11 mouse cellular contexts compared by ENCODE assay signal in the genomic region with DNA sequence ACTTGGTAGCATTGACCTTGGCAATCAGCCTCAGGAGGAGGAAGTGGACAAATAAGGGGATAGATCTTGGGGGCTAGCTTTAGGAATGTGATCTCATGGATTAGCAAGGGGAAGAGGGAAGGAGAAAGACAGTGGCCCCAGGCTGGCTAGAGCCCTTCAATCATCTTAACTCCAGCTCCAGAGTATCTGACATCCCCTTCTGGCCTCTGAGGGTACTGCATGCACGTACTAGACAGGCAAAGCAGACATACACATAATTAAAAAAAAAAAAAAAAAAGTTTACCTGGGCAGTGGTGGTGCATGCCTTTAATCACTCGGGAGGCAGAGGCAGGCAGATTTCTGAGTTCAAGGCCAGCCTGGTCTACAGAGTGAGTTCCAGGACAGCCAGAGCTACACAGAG. TPM values are rescaled to one million over a fixed set of nuclear protein-coding genes. Genes with fewer than 3 reads are reported as not detected.
DNase-seq lines count a peak whose midpoint lies in the region; TF ChIP-seq lines count a peak whose summit lies in the region.
"Had no signal": no experiment of that assay in that cellular context is flagged by ENCODE, and none has a peak within 500 bp of the region (broad histone marks: within the 10 kb centered on the region; RNA-seq: fewer than 3 reads in every experiment).

No protein-coding gene starts in this region.

- peak; percentile 47 for DNase-seq in heart, postnatal 4 days
- no peak for DNase-seq in heart, embryonic 10.5 days (ENCODE audit: low spot score)
- peak; percentile 57 for DNase-seq in thymus, postnatal 0 days (ENCODE audit: low spot score)
- DNase-seq in thymus, adult 2 months = no peak
- peak; percentile 65 to 70 for DNase-seq in kidney, postnatal 25 days
- no peak for DNase-seq in adrenal gland, postnatal 10 days
- DNase-seq in ovary, postnatal 36 days (ENCODE audit: low spot score) = no peak
- DNase-seq in frontal cortex, postnatal 14 days (ENCODE audit: low spot score in 2 of 2) = no peak
- DNase-seq: heart, postnatal 14 days had no signal

- peaks cover 43% of the 10 kb centered on the region for H3K4me1 ChIP-seq in heart, embryonic 10.5 days
- H3K4me1 ChIP-seq in thymus, adult 2 months (replicated peaks; ENCODE audit: control insufficient read depth, insufficient read depth, low read length) = peaks cover 22% of the 10 kb centered on the region

- peaks cover 4% of the 10 kb centered on the region; the same call in 1 of the 2 replicates for H3K36me3 ChIP-seq in heart, embryonic 10.5 days
- no peaks in the 10 kb centered on the region for H3K36me3 ChIP-seq in thymus, adult 2 months (ENCODE audit: control insufficient read depth, insufficient read depth, low read length)

- no peak overlapping the region for H3K27ac ChIP-seq in heart, embryonic 10.5 days
- no peak overlapping the region for H3K27ac ChIP-seq in thymus, adult 2 months (ENCODE audit: control insufficient read depth, insufficient read depth, low read length)
- H3K27ac ChIP-seq: neural tube, embryonic 12.5 days had no signal

- no peak for TF ChIP-seq POLR2A in thymus, adult 2 months (IDR thresholded peaks at IDR 0.05; ENCODE audit: control insufficient read depth, extremely low read depth, insufficient read depth, low read length, poor library complexity)

- WGBS in heart, embryonic 10.5 days = 82% methylated on average over 2 of the region's 2 CpGs
- WGBS in thymus, adult 2 months = 97% methylated on average over 2 of the region's 2 CpGs

- no peak for TF ChIP-seq CTCF in thymus, adult 2 months (IDR thresholded peaks at IDR 0.05; ENCODE audit: borderline replicate concordance, control insufficient read depth, extremely low read depth, insufficient read depth, low read length, poor library complexity)

- H3K27me3 ChIP-seq in heart, embryonic 10.5 days (ENCODE audit: insufficient read depth, poor library complexity, severe bottlenecking) = no peaks in the 10 kb centered on the region
- H3K27me3 ChIP-seq in thymus, adult 2 months (ENCODE audit: control insufficient read depth, insufficient read depth, low read length) = no peaks in the 10 kb centered on the region
- H3K27me3 ChIP-seq: neural tube, embryonic 12.5 days had no signal

- no peaks in the 10 kb centered on the region for H3K9me3 ChIP-seq in heart, embryonic 10.5 days
- H3K9me3 ChIP-seq: neural tube, embryonic 12.5 days had no signal

- no peak overlapping the region for H3K4me3 ChIP-seq in heart, embryonic 10.5 days
- H3K4me3 ChIP-seq in thymus, adult 2 months (ENCODE audit: control insufficient read depth, insufficient read depth, low read length) = no peak overlapping the region
- H3K4me3 ChIP-seq: neural tube, embryonic 12.5 days had no signal

RNA-seq across cellular contexts. Expression of gene Gdf15, which starts 11.8 kb away (rescaled TPM):
- total RNA-seq in heart, postnatal 4 days (2021) = 1 to 10 TPM; 2.7 to 3.5 TPM
- polyA plus RNA-seq in heart, embryonic 10.5 days (2016; fragmentation: Nextera tagmentation; extraction: Ambion mirVana) = 0.43 and 1.6 TPM in 2 replicates
- polyA plus RNA-seq in thymus, postnatal 0 days (2015; fragmentation: Nextera tagmentation; extraction: Ambion mirVana) = 1.2 and 1.4 TPM in 2 replicates
- polyA plus RNA-seq in thymus, adult 2 months (2012; rRNA removed) = 6.7 and 7.5 TPM in 2 replicates
- total RNA-seq in adrenal gland, postnatal 10 days (2021) = 1 to 10 TPM in 1 of 2 experiments, under 1 TPM in 1; 0.79 to 1.7 TPM
- total RNA-seq: layer of hippocampus, postnatal 10 days had no signal
- polyA plus RNA-seq: neural tube, embryonic 12.5 days had no signal

RNA-seq across cellular contexts. Expression of gene Pgpep1, which starts 16.1 kb away (rescaled TPM):
- 10 to 100 TPM; 32.2 to 38.4 TPM for total RNA-seq in heart, postnatal 4 days (2021)
- polyA plus RNA-seq in heart, embryonic 10.5 days (2016; fragmentation: Nextera tagmentation; extraction: Ambion mirVana) = 38.0 and 42.0 TPM in 2 replicates
- polyA plus RNA-seq in thymus, postnatal 0 days (2015; fragmentation: Nextera tagmentation; extraction: Ambion mirVana) = 33.2 and 43.0 TPM in 2 replicates
- polyA plus RNA-seq in thymus, adult 2 months (2012; rRNA removed) = 40.7 and 41.9 TPM in 2 replicates
- total RNA-seq in adrenal gland, postnatal 10 days (2021) = 10 to 100 TPM; 65.7 to 80.6 TPM

RNA-seq across cellular contexts. Expression of gene Lrrc25, which starts 28.1 kb away (rescaled TPM):
- 1 to 10 TPM; 1.1 to 1.5 TPM for total RNA-seq in heart, postnatal 4 days (2021)
- polyA plus RNA-seq in heart, embryonic 10.5 days (2016; fragmentation: Nextera tagmentation; extraction: Ambion mirVana) = 0.15 and 1.4 TPM in 2 replicates
- polyA plus RNA-seq in thymus, postnatal 0 days (2015; fragmentation: Nextera tagmentation; extraction: Ambion mirVana) = 4.7 and 5.8 TPM in 2 replicates
- 15.3 and 18.5 TPM in 2 replicates for polyA plus RNA-seq in thymus, adult 2 months (2012; rRNA removed)
- 1 to 10 TPM; 3.3 to 3.6 TPM for total RNA-seq in adrenal gland, postnatal 10 days (2021)

RNA-seq across cellular contexts. Expression of gene Lsm4, which starts 29.0 kb away (rescaled TPM):
- 100 to 1,000 TPM; 107 to 120 TPM for total RNA-seq in heart, postnatal 4 days (2021)
- 344 and 410 TPM in 2 replicates for polyA plus RNA-seq in heart, embryonic 10.5 days (2016; fragmentation: Nextera tagmentation; extraction: Ambion mirVana)
- 333 and 377 TPM in 2 replicates for polyA plus RNA-seq in thymus, postnatal 0 days (2015; fragmentation: Nextera tagmentation; extraction: Ambion mirVana)
- polyA plus RNA-seq in thymus, adult 2 months (2012; rRNA removed) = 192 and 199 TPM in 2 replicates
- 10 to 100 TPM; 91.5 to 94.7 TPM for total RNA-seq in adrenal gland, postnatal 10 days (2021)

RNA-seq across cellular contexts. Expression of gene Ssbp4, which starts 35.4 kb away (rescaled TPM):
- total RNA-seq in heart, postnatal 4 days (2021) = 10 to 100 TPM; 73.8 to 78.5 TPM
- polyA plus RNA-seq in heart, embryonic 10.5 days (2016; fragmentation: Nextera tagmentation; extraction: Ambion mirVana) = 67.3 and 107 TPM in 2 replicates
- 135 and 142 TPM in 2 replicates for polyA plus RNA-seq in thymus, postnatal 0 days (2015; fragmentation: Nextera tagmentation; extraction: Ambion mirVana)
- 392 and 506 TPM in 2 replicates for polyA plus RNA-seq in thymus, adult 2 months (2012; rRNA removed)
- 10 to 100 TPM; 92.0 to 96.9 TPM for total RNA-seq in adrenal gland, postnatal 10 days (2021)

Comparison
In these comparisons a context has a peak if more than half of its experiments do, and no peak if none do; other contexts are left out.
1. DNase-seq: peak in heart, postnatal 4 days (single experiment), thymus, postnatal 0 days (single experiment) and kidney, postnatal 25 days (2 of 2); none in heart, embryonic 10.5 days (single experiment), thymus, adult 2 months (single experiment), adrenal gland, postnatal 10 days (single experiment), ovary, postnatal 36 days (single experiment) and frontal cortex, postnatal 14 days (0 of 2).